Mouse (Mus musculus): ENCODE measurements around the gene Crebrf.

GRCm38 (mm10) chr17:26671268-26671667, 44.2 kb upstream of the Crebrf start:
- TF ChIP-seq ELF1 (IDR thresholded peaks at IDR 0.05; ENCODE audit: low read depth, low read length) (no peak), POLR2A (IDR thresholded peaks at IDR 0.05; ENCODE audit: low read depth, low read length) (no peak), SMC3 (IDR thresholded peaks at IDR 0.05; ENCODE audit: low read depth, low read length) (no peak), CTCF (conservative IDR thresholded peaks at IDR 0.05 in 1 of 2, IDR thresholded peaks at IDR 0.05 in 1 of 2; ENCODE audit: low read depth in 2 of 2, low read length in 2 of 2) (no peak)

Measured in CH12.LX (cell line).